Mouse (Mus musculus): Measurements from ENCODE around the gene Slc18b1. TPM values are rescaled to one million over a fixed set of nuclear protein-coding genes. Genes with fewer than 3 reads are reported as not detected.

Slc18b1 gene
- polyA plus RNA-seq, 1 experiment from 2014 or later = 21.2 TPM

GRCm38 (mm10) chr10:23802911-23803310, 6.1 kb downstream of the Slc18b1 start:
- H3K4me2 ChIP-seq (ENCODE audit: low read length) = no peak overlapping the region
- peaks cover 5% of the 10 kb centered on the region for H3K4me1 ChIP-seq (replicated peaks; ENCODE audit: control insufficient read depth, insufficient read depth, low read length)
- no peak for ATAC-seq
- H3K36me3 ChIP-seq (ENCODE audit: control insufficient read depth, insufficient read depth) = peaks cover 3% of the 10 kb centered on the region
- H3K4me3 ChIP-seq (replicated peaks; ENCODE audit: low read length) = no peak overlapping the region
- WGBS = 69% methylated on average over 3 of the region's 3 CpGs
- no peaks in the 10 kb centered on the region for H3K27me3 ChIP-seq (replicated peaks; ENCODE audit: control insufficient read depth, insufficient read depth, low read length)
- H3K27ac ChIP-seq (ENCODE audit: low read length) = no peak overlapping the region
- no peaks in the 10 kb centered on the region for H3K9me3 ChIP-seq (ENCODE audit: control insufficient read depth, low read length)
- H3K9ac ChIP-seq (replicated peaks; ENCODE audit: low read depth, low read length) = no peak overlapping the region

- H3K27me3 ChIP-seq (replicated peaks; ENCODE audit: control insufficient read depth, insufficient read depth, low read length) = no peaks in the 10 kb centered on the region
- whole genome bisulfite sequencing = 69% methylated on average over 3 of the region's 3 CpGs
- no peak overlapping the region for H3K9ac ChIP-seq (replicated peaks; ENCODE audit: low read depth, low read length)
- no peak overlapping the region for H3K4me3 ChIP-seq (replicated peaks; ENCODE audit: low read length)
- peaks cover 3% of the 10 kb centered on the region for H3K36me3 ChIP-seq (ENCODE audit: control insufficient read depth, insufficient read depth)
- H3K9me3 ChIP-seq (ENCODE audit: control insufficient read depth, low read length) = no peaks in the 10 kb centered on the region
- H3K4me1 ChIP-seq (replicated peaks; ENCODE audit: control insufficient read depth, insufficient read depth, low read length) = no peaks in the 10 kb centered on the region
- H3K27ac ChIP-seq (ENCODE audit: low read length) = no peak overlapping the region
- no peak overlapping the region for H3K4me2 ChIP-seq (ENCODE audit: low read length)
- no peak for ATAC-seq
Measured at GRCm38 (mm10) chr10:23804665-23805064, 7.9 kb downstream of the Slc18b1 start.

GRCm38 (mm10) chr10:23806201-23806600, 9.4 kb downstream of the Slc18b1 start:
- no peak overlapping the region for H3K4me3 ChIP-seq (replicated peaks; ENCODE audit: low read length)
- H3K36me3 ChIP-seq (ENCODE audit: control insufficient read depth, insufficient read depth) = peaks cover 3% of the 10 kb centered on the region
- H3K27ac ChIP-seq (ENCODE audit: low read length) = no peak overlapping the region
- no peaks in the 10 kb centered on the region for H3K27me3 ChIP-seq (replicated peaks; ENCODE audit: control insufficient read depth, insufficient read depth, low read length)
- no peak overlapping the region for H3K9ac ChIP-seq (replicated peaks; ENCODE audit: low read depth, low read length)
- no peaks in the 10 kb centered on the region for H3K9me3 ChIP-seq (ENCODE audit: control insufficient read depth, low read length)
- H3K4me2 ChIP-seq (ENCODE audit: low read length) = no peak overlapping the region
- no peaks in the 10 kb centered on the region for H3K4me1 ChIP-seq (replicated peaks; ENCODE audit: control insufficient read depth, insufficient read depth, low read length)
- WGBS = 45% methylated on average over 4 of the region's 4 CpGs
- ATAC-seq = no peak

GRCm38 (mm10) chr10:23811635-23812437, 15.1 kb downstream of the Slc18b1 start:
- no peaks in the 10 kb centered on the region for H3K9me3 ChIP-seq (ENCODE audit: control insufficient read depth, low read length)
- H3K27me3 ChIP-seq (replicated peaks; ENCODE audit: control insufficient read depth, insufficient read depth, low read length) = no peaks in the 10 kb centered on the region
- H3K27ac ChIP-seq (ENCODE audit: low read length) = no peak overlapping the region
- H3K4me2 ChIP-seq (ENCODE audit: low read length) = no peak overlapping the region
- ATAC-seq = peak; percentile 57
- 71% methylated on average over 8 of the region's 12 CpGs for WGBS
- H3K4me3 ChIP-seq (replicated peaks; ENCODE audit: low read length) = no peak overlapping the region
- no peak overlapping the region for H3K9ac ChIP-seq (replicated peaks; ENCODE audit: low read depth, low read length)
- H3K36me3 ChIP-seq (ENCODE audit: control insufficient read depth, insufficient read depth) = peaks cover 5% of the 10 kb centered on the region; the same call in 1 of the 2 replicates
- 0 out of 2 replicates have a peak, but pooled peaks cover 3% of the 10 kb centered on the region for H3K4me1 ChIP-seq (replicated peaks; ENCODE audit: control insufficient read depth, insufficient read depth, low read length)

GRCm38 (mm10) chr10:23812438-23812759, 15.6 kb downstream of the Slc18b1 start:
- peak; percentile 43; the same call in 1 of the 2 replicates for ATAC-seq
- Histone ChIP-seq H3K9ac (replicated peaks; ENCODE audit: low read depth, low read length) (no peak overlapping the region), H3K9me3 (ENCODE audit: control insufficient read depth, low read length) (no peaks in the 10 kb centered on the region), H3K27me3 (replicated peaks; ENCODE audit: control insufficient read depth, insufficient read depth, low read length) (no peaks in the 10 kb centered on the region), H3K36me3 (ENCODE audit: control insufficient read depth, insufficient read depth) (peaks cover 5% of the 10 kb centered on the region; the same call in 1 of the 2 replicates), H3K4me2 (ENCODE audit: low read length) (no peak overlapping the region), H3K4me3 (replicated peaks; ENCODE audit: low read length) (no peak overlapping the region), H3K4me1 (replicated peaks; ENCODE audit: control insufficient read depth, insufficient read depth, low read length) (0 out of 2 replicates have a peak, but pooled peaks cover 3% of the 10 kb centered on the region), H3K27ac (ENCODE audit: low read length) (no peak overlapping the region)

- no peak overlapping the region for H3K9ac ChIP-seq (replicated peaks; ENCODE audit: low read depth, low read length)
- peak; percentile 62 for ATAC-seq
- no peak overlapping the region for H3K4me3 ChIP-seq (replicated peaks; ENCODE audit: low read length)
- no peak overlapping the region for H3K4me2 ChIP-seq (ENCODE audit: low read length)
- H3K36me3 ChIP-seq (ENCODE audit: control insufficient read depth, insufficient read depth) = peaks cover 5% of the 10 kb centered on the region; the same call in 1 of the 2 replicates
- 0 out of 2 replicates have a peak, but pooled peaks cover 3% of the 10 kb centered on the region for H3K4me1 ChIP-seq (replicated peaks; ENCODE audit: control insufficient read depth, insufficient read depth, low read length)
- H3K9me3 ChIP-seq (ENCODE audit: control insufficient read depth, low read length) = no peaks in the 10 kb centered on the region
- H3K27ac ChIP-seq (ENCODE audit: low read length) = no peak overlapping the region
- no peaks in the 10 kb centered on the region for H3K27me3 ChIP-seq (replicated peaks; ENCODE audit: control insufficient read depth, insufficient read depth, low read length)
- 35% methylated on average over 11 of the region's 11 CpGs for whole genome bisulfite sequencing
Measured at GRCm38 (mm10) chr10:23812852-23813766, 16.3 kb downstream of the Slc18b1 start.

GRCm38 (mm10) chr10:23815168-23815567, 18.4 kb downstream of the Slc18b1 start:
- Histone ChIP-seq H3K4me3 (replicated peaks; ENCODE audit: low read length) (no peak overlapping the region), H3K4me2 (ENCODE audit: low read length) (no peak overlapping the region), H3K4me1 (replicated peaks; ENCODE audit: control insufficient read depth, insufficient read depth, low read length) (0 out of 2 replicates have a peak, but pooled peaks cover 3% of the 10 kb centered on the region), H3K36me3 (ENCODE audit: control insufficient read depth, insufficient read depth) (peaks cover 12% of the 10 kb centered on the region), H3K9me3 (ENCODE audit: control insufficient read depth, low read length) (no peaks in the 10 kb centered on the region), H3K9ac (replicated peaks; ENCODE audit: low read depth, low read length) (no peak overlapping the region), H3K27ac (ENCODE audit: low read length) (no peak overlapping the region), H3K27me3 (replicated peaks; ENCODE audit: control insufficient read depth, insufficient read depth, low read length) (no peaks in the 10 kb centered on the region)
- ATAC-seq = peak; percentile 46
- 37% methylated on average over 1 of the region's 1 CpGs for WGBS

- H3K4me1 ChIP-seq (replicated peaks; ENCODE audit: control insufficient read depth, insufficient read depth, low read length) = 0 out of 2 replicates have a peak, but pooled peaks cover 3% of the 10 kb centered on the region
- no peak overlapping the region for H3K4me3 ChIP-seq (replicated peaks; ENCODE audit: low read length)
- H3K9ac ChIP-seq (replicated peaks; ENCODE audit: low read depth, low read length) = no peak overlapping the region
- peaks cover 19% of the 10 kb centered on the region for H3K36me3 ChIP-seq (ENCODE audit: control insufficient read depth, insufficient read depth)
- WGBS = 93% methylated on average over 7 of the region's 7 CpGs
- H3K9me3 ChIP-seq (ENCODE audit: control insufficient read depth, low read length) = no peaks in the 10 kb centered on the region
- no peak overlapping the region for H3K4me2 ChIP-seq (ENCODE audit: low read length)
- no peaks in the 10 kb centered on the region for H3K27me3 ChIP-seq (replicated peaks; ENCODE audit: control insufficient read depth, insufficient read depth, low read length)
- H3K27ac ChIP-seq (ENCODE audit: low read length) = no peak overlapping the region
- ATAC-seq = no peak
Measured at GRCm38 (mm10) chr10:23816241-23816640, 19.5 kb downstream of the Slc18b1 start.

GRCm38 (mm10) chr10:23826516-23826915, 29.7 kb downstream of the Slc18b1 start:
- no peaks in the 10 kb centered on the region for H3K27me3 ChIP-seq (replicated peaks; ENCODE audit: control insufficient read depth, insufficient read depth, low read length)
- H3K27ac ChIP-seq (ENCODE audit: low read length) = no peak overlapping the region
- H3K4me3 ChIP-seq (replicated peaks; ENCODE audit: low read length) = no peak overlapping the region
- H3K4me2 ChIP-seq (ENCODE audit: low read length) = no peak overlapping the region
- WGBS = 93% methylated on average over 7 of the region's 7 CpGs
- no peak for ATAC-seq
- no peaks in the 10 kb centered on the region for H3K9me3 ChIP-seq (ENCODE audit: control insufficient read depth, low read length)
- H3K9ac ChIP-seq (replicated peaks; ENCODE audit: low read depth, low read length) = no peak overlapping the region
- H3K36me3 ChIP-seq (ENCODE audit: control insufficient read depth, insufficient read depth) = peaks cover 43% of the 10 kb centered on the region
- no peaks in the 10 kb centered on the region for H3K4me1 ChIP-seq (replicated peaks; ENCODE audit: control insufficient read depth, insufficient read depth, low read length)

Data from forebrain, embryonic 16.5 days (tissue).